Mouse (Mus musculus): ENCODE measurements around the gene Olfr548-ps1.

Gene Olfr548-ps1

GRCm38 (mm10) chr7:102575998-102576397 is 35.3 kb downstream of the Olfr548-ps1 start:
- DNase-seq = no peak

- DNase-seq = no peak
These were observed 51.1 kb downstream of the Olfr548-ps1 start, which contains the start of gene Olfr551 for GRCm38 (mm10) chr7:102591786-102592185. Gene Olfr551, minus strand, starts transcription at chr7:102591886.
